Comparison of ENCODE assay signal across 25 mouse cellular contexts in the genomic region with DNA sequence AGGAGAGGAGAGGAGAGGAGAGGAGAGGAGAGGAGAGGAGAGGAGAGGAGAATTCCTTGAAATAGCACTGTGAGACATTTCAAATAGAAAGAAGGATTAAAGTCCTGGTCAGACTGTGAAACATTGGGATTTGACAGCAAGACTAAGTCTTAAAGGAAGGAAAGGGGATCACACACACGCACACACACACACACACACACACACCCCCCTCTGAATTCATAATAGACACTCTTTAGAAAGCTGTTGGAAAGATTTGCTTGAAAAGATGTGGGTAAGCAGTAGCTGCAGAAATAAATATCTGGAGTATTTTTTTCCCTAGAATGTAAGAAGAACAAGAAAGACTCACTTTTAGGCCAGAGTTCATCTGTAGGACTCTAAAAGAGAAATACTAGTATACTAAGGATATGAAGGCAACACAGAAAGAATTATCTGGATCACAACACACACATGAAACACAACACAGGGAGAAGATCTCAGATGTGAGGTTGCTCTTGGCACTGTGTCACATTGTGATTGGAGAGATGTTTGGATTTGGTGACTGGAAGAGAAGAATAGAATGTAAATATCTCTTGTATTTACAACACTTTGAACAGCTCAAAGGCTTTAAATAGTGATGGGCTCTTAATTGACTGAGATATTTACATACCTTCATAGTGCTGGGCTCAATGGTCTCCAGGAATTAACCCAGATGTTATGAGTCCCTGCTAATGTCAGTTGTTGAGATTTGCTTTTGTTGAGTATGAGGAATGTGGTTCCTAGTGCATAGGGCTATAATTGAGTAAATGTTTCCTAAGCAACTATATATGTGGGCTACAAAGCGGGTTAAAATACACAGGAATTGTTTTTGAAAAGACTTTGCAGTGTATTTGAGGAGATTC. TPM values are rescaled to one million over a fixed set of nuclear protein-coding genes. Genes with fewer than 3 reads are reported as not detected.
DNase-seq lines count a peak whose midpoint lies in the region; ATAC-seq and TF ChIP-seq lines count a peak whose summit lies in the region.
"Had no signal": no experiment of that assay in that cellular context is flagged by ENCODE, and none has a peak within 500 bp of the region (broad histone marks: within the 10 kb centered on the region; RNA-seq: fewer than 3 reads in every experiment).

No protein-coding gene starts in this region.

- WGBS in lung, embryonic 15.5 days = 38% methylated on average over 2 of the region's 2 CpGs
- 56% methylated on average over 2 of the region's 2 CpGs for WGBS in lung, postnatal 0 days
- 69% methylated on average over 2 of the region's 2 CpGs for WGBS in midbrain, embryonic 11.5 days
- WGBS in midbrain, postnatal 0 days = 70% methylated on average over 2 of the region's 2 CpGs

- no peaks in the 10 kb centered on the region for H3K9me3 ChIP-seq in lung, embryonic 15.5 days
- H3K9me3 ChIP-seq in lung, postnatal 0 days (ENCODE audit: low read length) = no peaks in the 10 kb centered on the region
- no peaks in the 10 kb centered on the region for H3K9me3 ChIP-seq in midbrain, embryonic 11.5 days (ENCODE audit: control insufficient read depth, low read length)
- H3K9me3 ChIP-seq in midbrain, postnatal 0 days (ENCODE audit: low read length) = no peaks in the 10 kb centered on the region
- H3K9me3 ChIP-seq: embryonic facial prominence, embryonic 13.5 days; embryonic facial prominence, embryonic 15.5 days; forebrain, embryonic 10.5 days; forebrain, embryonic 12.5 days had no signal

- TF ChIP-seq CTCF in lung, postnatal 0 days (IDR thresholded peaks at IDR 0.05) = no peak
- no peak for TF ChIP-seq CTCF in midbrain, postnatal 0 days (IDR thresholded peaks at IDR 0.05)

- peak; percentile 86 for ATAC-seq in lung, embryonic 15.5 days (ENCODE audit: borderline replicate concordance, extremely low read depth, low FRiP score, low TSS enrichment)
- peak; percentile 44 for ATAC-seq in lung, postnatal 0 days
- no peak for ATAC-seq in midbrain, embryonic 11.5 days (ENCODE audit: low FRiP score)
- no peak for ATAC-seq in midbrain, postnatal 0 days (ENCODE audit: low FRiP score)
- ATAC-seq: forebrain, embryonic 14.5 days had no signal

- H3K4me1 ChIP-seq in lung, embryonic 15.5 days = 0 out of 2 replicates have a peak, but pooled peaks cover 3% of the 10 kb centered on the region
- H3K4me1 ChIP-seq in lung, postnatal 0 days (ENCODE audit: insufficient read depth, low read depth, low read length) = no peaks in the 10 kb centered on the region
- H3K4me1 ChIP-seq in midbrain, embryonic 11.5 days (ENCODE audit: control insufficient read depth, insufficient read depth, low read length) = peaks cover 23% of the 10 kb centered on the region
- peaks cover 7% of the 10 kb centered on the region; the same call in 1 of the 2 replicates for H3K4me1 ChIP-seq in midbrain, postnatal 0 days (ENCODE audit: insufficient read depth, low read length)
- H3K4me1 ChIP-seq: embryonic facial prominence, embryonic 15.5 days had no signal

- no peak for TF ChIP-seq EP300 in lung, postnatal 0 days (IDR thresholded peaks at IDR 0.05)

- H3K27me3 ChIP-seq in lung, embryonic 15.5 days = no peaks in the 10 kb centered on the region
- H3K27me3 ChIP-seq in lung, postnatal 0 days (replicated peaks; ENCODE audit: insufficient read depth, low read length) = no peaks in the 10 kb centered on the region
- no peaks in the 10 kb centered on the region for H3K27me3 ChIP-seq in midbrain, embryonic 11.5 days (ENCODE audit: control insufficient read depth, insufficient read depth, low read length)
- no peaks in the 10 kb centered on the region for H3K27me3 ChIP-seq in midbrain, postnatal 0 days (ENCODE audit: insufficient read depth, low read length)
- H3K27me3 ChIP-seq: embryonic facial prominence, embryonic 15.5 days; forebrain, embryonic 12.5 days had no signal

- no peak overlapping the region for H3K9ac ChIP-seq in lung, embryonic 15.5 days
- no peak overlapping the region for H3K9ac ChIP-seq in lung, postnatal 0 days (replicated peaks; ENCODE audit: low read depth)
- no peak overlapping the region for H3K9ac ChIP-seq in midbrain, embryonic 11.5 days (ENCODE audit: low read length)
- H3K9ac ChIP-seq in midbrain, postnatal 0 days (replicated peaks; ENCODE audit: low read length, poor library complexity, severe bottlenecking) = no peak overlapping the region
- H3K9ac ChIP-seq: embryonic facial prominence, embryonic 13.5 days; embryonic facial prominence, embryonic 15.5 days; forebrain, embryonic 12.5 days had no signal

- no peak overlapping the region for H3K4me2 ChIP-seq in lung, embryonic 15.5 days
- no peak overlapping the region for H3K4me2 ChIP-seq in lung, postnatal 0 days (replicated peaks; ENCODE audit: low read depth, low read length)
- no peak overlapping the region for H3K4me2 ChIP-seq in midbrain, embryonic 11.5 days
- H3K4me2 ChIP-seq in midbrain, postnatal 0 days (ENCODE audit: low read depth, low read length, poor library complexity, severe bottlenecking) = no peak overlapping the region
- H3K4me2 ChIP-seq: embryonic facial prominence, embryonic 13.5 days; embryonic facial prominence, embryonic 15.5 days; forebrain, embryonic 12.5 days had no signal

- peak overlapping the region; percentile 52 for H3K27ac ChIP-seq in lung, embryonic 15.5 days
- no peak overlapping the region for H3K27ac ChIP-seq in lung, postnatal 0 days (ENCODE audit: low read length)
- no peak overlapping the region for H3K27ac ChIP-seq in midbrain, embryonic 11.5 days (ENCODE audit: low read depth, low read length)
- no peak overlapping the region for H3K27ac ChIP-seq in midbrain, postnatal 0 days (ENCODE audit: low read depth, low read length)
- H3K27ac ChIP-seq: embryonic facial prominence, embryonic 13.5 days; embryonic facial prominence, embryonic 15.5 days; forebrain, embryonic 10.5 days; forebrain, embryonic 12.5 days had no signal

- H3K4me3 ChIP-seq in lung, embryonic 15.5 days = no peak overlapping the region
- no peak overlapping the region for H3K4me3 ChIP-seq in lung, postnatal 0 days (ENCODE audit: low read depth, low read length)
- H3K4me3 ChIP-seq in midbrain, embryonic 11.5 days (ENCODE audit: low read depth, low read length) = no peak overlapping the region
- no peak overlapping the region for H3K4me3 ChIP-seq in midbrain, postnatal 0 days (ENCODE audit: low read depth, low read length)
- H3K4me3 ChIP-seq: embryonic facial prominence, embryonic 13.5 days; embryonic facial prominence, embryonic 15.5 days; erythroblast, embryonic 14.5 days; forebrain, embryonic 10.5 days; forebrain, embryonic 12.5 days had no signal

- no peak for DNase-seq in lung, postnatal 36 days
- peak; percentile 32 for DNase-seq in lung, postnatal 0 days (ENCODE audit: low spot score)
- no peak for DNase-seq in lung, adult 18-20 months
- DNase-seq in midbrain, embryonic 11.5 days (ENCODE audit: low spot score, missing footprints) = peak; percentile 75
- no peak for DNase-seq in midbrain, postnatal 0 days (ENCODE audit: low spot score)
- DNase-seq: adrenal gland, adult 2 months; adrenal gland, postnatal 10 days; adrenal gland, postnatal 25 days; cerebellum, adult 11 months; cerebellum, adult 18-20 months; cerebellum, adult 8-10 months; cerebellum, adult 9-11 months; cerebellum, postnatal 14 days; cerebellum, postnatal 36 days; embryo, embryonic 11 days had no signal

- no peaks in the 10 kb centered on the region for H3K36me3 ChIP-seq in lung, embryonic 15.5 days
- H3K36me3 ChIP-seq in lung, postnatal 0 days (ENCODE audit: insufficient read depth, low read length) = no peaks in the 10 kb centered on the region
- H3K36me3 ChIP-seq in midbrain, embryonic 11.5 days (ENCODE audit: control insufficient read depth, insufficient read depth, low read length) = no peaks in the 10 kb centered on the region
- H3K36me3 ChIP-seq in midbrain, postnatal 0 days (ENCODE audit: insufficient read depth, low read length) = no peaks in the 10 kb centered on the region
- H3K36me3 ChIP-seq: embryonic facial prominence, embryonic 13.5 days; embryonic facial prominence, embryonic 15.5 days; forebrain, embryonic 10.5 days; forebrain, embryonic 12.5 days had no signal

RNA-seq across cellular contexts. Expression of gene Egfem1, which starts 50.5 kb away (rescaled TPM):
- polyA plus RNA-seq in lung, embryonic 15.5 days (2015; fragmentation: Nextera tagmentation; extraction: Ambion mirVana) = 11.9 and 16.5 TPM in 2 replicates
- 19.7 and 23.4 TPM in 2 replicates for polyA plus RNA-seq in lung, postnatal 0 days (2015; fragmentation: Nextera tagmentation; extraction: Ambion mirVana)
- polyA plus RNA-seq in midbrain, embryonic 11.5 days (2014; fragmentation: Nextera tagmentation; extraction: Ambion mirVana) = 14.7 TPM in 2 replicates
- total RNA-seq in midbrain, postnatal 0 days (2014; rRNA removed) = 12.5 and 28.6 TPM in 2 replicates
- 5.2 TPM in 2 replicates for polyA plus RNA-seq in midbrain, postnatal 0 days (2015; fragmentation: Nextera tagmentation; extraction: Ambion mirVana)
- total RNA-seq: adrenal gland, adult 2 months; common myeloid progenitor, adult 5-6 weeks; MEL had no signal
- polyA plus RNA-seq: C2C12; erythroblast, embryonic 14.5 days had no signal

Comparison
In these comparisons a context has a peak if more than half of its experiments do, and no peak if none do; other contexts are left out.
1. DNase-seq: peak in lung, postnatal 0 days (single experiment) and midbrain, embryonic 11.5 days (single experiment); none in lung, postnatal 36 days (single experiment), lung, adult 18-20 months (0 of 2) and midbrain, postnatal 0 days (single experiment).
2. ATAC-seq: peak in lung, embryonic 15.5 days (single experiment) and lung, postnatal 0 days (single experiment); none in midbrain, embryonic 11.5 days (single experiment) and midbrain, postnatal 0 days (single experiment).